Mouse (Mus musculus) thymus, adult 2 months (tissue): Measurements from ENCODE around the gene Rngtt.

ENCODE experiments used
- CTCF ChIP-seq: fragments of 200-500 bp; IDR thresholded peaks from 2 replicates; pipeline ENCODE4 v1.5.1; 2012; ENCODE audit warnings: mild to moderate bottlenecking, control low read depth, low read length, moderate library complexity, borderline replicate concordance; ENCODE audit not compliant: control insufficient read depth, poor library complexity, insufficient read depth; ENCODE audit errors: extremely low read depth
- POLR2A ChIP-seq: fragments of 200-500 bp; IDR thresholded peaks from 2 replicates; pipeline ENCODE4 v1.6.1; 2012; ENCODE audit warnings: mild to moderate bottlenecking, low read length, control low read depth, moderate library complexity; ENCODE audit not compliant: control insufficient read depth, poor library complexity, insufficient read depth; ENCODE audit errors: extremely low read depth

- TF ChIP-seq CTCF (no peak), POLR2A (no peak)
Measured at GRCm38 (mm10) chr4:33284083-33284880, 25.8 kb upstream of the Rngtt start.
